Mouse (Mus musculus): Measurements from ENCODE around the gene Kifc3. TPM values are rescaled to one million over a fixed set of nuclear protein-coding genes. Genes with fewer than 3 reads are reported as not detected.
"Not testable (repeated sequence)": the region's sequence is repeated elsewhere in the genome, so short reads cannot be mapped to it uniquely, and the experiment has no call there.

Gene Kifc3
- total RNA-seq, 2 experiments from 2014 or later = 80.0 to 89.0 TPM

DNA sequence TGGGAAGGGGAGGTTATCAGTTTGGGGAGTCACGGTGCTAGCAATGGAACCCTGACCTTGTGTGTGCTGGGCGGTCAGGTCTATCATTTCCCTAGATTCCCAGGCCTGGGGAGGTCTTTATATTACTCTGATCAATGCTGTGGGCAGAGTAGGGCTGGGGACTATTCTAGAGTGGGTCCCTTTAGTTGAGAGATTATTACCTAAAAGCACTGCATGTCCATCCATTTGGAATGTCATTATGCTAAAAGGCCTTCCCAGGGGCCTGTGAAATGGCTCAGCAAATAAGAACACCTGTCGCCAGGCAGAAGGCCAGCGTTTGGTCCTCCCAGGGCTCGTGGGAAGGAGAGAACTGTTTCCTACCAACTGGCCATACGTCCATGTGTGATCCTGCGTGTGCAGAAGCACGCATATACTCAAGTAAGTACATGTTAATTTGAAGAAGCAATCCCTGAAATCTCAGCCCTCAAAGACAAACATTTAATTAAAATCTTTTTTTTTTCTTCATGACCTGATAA, 499 bp downstream of the Kifc3 start:
- DNase-seq = no peak

DNA sequence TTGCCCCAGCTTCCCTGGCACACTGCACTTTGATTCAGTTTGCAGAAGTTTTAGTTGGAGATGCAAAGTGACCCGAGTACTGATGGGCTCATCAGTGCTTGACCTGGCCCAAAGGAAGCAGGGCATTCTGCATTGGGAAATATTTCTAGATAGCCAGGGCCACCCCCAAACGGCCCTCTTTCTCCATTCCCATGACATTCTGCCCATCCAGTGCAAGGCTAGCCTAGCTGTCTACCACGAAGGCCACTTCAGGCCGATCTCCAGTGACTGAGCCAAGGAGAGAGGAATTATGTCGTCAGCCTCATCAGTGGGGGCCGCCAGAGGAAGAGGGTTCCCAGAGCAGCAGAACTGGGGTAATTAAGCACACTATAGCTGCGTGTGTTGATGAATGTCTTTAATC, 1.1 kb downstream of the Kifc3 start:
- DNase-seq = peak; percentile 63

DNA sequence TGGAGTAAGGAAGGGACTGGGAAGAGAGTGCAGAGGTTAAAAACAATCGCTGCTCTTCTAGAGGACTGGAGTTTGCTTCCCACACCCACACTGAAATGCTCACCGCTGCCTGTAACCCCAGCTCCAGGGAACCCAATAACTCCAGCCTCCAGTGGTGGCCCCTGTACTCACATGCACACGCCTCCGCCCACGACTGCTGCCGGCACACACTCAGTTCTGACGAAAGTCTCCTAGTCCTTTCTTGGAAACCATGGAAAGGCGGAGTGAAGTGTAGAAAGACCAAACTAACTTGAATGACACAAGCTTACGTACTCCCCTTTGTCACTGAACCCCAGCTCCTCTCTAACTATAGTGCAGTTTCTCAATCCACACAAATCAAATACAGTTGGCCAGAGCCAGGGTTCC, 2.6 kb downstream of the Kifc3 start:
- peak; percentile 51 for DNase-seq

DNA sequence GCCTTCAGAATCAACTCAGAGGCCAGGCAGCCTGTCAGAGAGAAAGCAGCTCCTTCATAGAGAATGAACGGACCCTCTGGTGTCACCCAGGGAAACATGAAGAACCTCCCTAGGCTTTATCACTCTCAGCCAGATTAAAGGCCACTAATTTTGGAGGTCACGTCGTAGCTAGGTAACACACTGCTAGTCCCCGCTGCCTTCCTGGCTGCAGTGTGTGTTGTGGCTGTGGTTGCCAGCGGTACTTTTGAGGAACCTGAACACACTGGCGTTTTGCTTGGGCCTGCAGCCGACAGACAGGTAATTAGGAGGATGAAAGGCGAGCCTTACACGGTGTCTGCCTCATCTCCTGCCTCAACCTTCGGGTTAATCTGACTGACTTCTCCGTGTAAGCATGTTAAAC, 6.9 kb downstream of the Kifc3 start:
- DNase-seq = peak; percentile 31

DNA sequence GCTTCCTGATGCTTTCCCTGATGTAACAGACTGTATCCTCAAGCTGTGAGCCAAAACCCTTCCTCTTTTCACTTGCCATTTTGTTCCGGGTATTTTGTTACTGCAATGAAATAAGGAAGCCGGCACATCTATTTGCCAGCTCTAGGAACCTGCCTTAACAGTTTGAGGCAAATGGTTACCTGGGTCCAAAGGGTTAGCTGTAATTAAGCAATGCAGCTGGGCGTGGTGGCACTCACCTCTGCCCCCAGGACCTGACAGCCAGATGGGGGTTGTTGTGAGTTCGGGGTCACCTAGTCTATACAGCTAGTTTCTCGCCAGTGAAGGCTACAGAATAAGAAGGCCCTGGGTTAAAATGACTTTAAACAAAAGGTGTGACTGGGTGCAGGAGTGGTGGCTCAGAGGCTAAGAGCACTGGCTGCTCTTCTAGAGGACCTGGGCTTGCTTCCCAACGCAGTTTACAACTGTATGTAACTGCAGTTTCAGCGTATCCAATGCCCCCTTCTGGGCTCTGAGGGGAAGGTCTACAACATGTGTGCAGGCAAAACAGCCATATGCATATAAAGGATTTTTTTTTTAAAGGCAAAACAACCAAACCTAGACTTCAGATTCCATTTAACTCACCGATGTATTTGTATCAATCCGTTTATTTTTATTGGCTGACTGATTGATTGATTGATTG, 11.0 kb downstream of the Kifc3 start:
- no peak for DNase-seq

DNA sequence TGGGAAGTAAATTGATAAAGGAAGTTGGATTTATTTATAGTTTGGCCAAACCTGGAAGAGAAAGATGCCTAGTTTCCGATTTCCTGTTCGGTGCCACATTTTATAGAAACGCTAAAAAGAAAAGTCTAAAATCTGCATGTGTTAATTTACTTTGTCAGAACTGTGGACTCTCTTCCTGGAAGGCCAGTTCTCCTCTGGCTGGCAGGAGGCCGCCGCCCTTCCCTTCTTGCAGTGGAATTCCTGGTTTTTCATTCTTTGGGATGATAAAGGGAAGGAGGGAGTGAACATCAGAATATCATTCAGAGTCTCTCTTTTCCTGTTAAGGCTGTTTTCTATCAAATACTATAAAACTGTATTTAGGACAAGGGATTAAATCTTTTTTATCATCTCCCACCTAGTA, 15.0 kb downstream of the Kifc3 start:
- DNase-seq = no peak

DNA sequence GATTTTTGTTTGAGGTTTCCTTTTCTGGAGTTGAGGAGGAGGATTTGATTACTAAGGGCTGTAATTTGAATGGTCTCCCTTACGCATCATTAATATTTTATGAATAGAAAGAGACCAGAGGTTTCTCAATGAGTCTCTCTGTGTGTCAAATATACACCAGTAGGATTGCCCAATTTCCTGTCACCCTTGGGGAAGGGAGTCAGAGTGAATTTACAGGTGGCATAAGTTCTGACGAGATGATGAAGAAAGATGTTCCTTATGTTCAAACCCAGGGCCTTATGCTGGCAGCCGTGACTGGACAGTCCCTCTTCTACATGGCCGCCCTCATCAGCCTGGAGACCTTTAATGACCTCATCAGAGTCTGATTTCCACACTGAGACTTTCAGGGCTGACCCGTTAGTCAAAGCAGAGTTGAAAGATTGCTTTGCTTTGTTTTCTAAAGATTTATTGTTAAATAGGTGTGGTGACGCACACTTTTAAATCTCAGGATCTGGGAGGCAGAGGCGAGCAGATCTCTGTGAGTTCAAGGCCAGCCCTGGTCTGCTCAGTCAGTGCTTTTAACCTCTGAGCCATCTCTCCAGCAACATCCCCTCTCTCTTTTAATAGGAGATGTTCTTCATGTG, 16.6 kb downstream of the Kifc3 start:
- DNase-seq = no peak

DNA sequence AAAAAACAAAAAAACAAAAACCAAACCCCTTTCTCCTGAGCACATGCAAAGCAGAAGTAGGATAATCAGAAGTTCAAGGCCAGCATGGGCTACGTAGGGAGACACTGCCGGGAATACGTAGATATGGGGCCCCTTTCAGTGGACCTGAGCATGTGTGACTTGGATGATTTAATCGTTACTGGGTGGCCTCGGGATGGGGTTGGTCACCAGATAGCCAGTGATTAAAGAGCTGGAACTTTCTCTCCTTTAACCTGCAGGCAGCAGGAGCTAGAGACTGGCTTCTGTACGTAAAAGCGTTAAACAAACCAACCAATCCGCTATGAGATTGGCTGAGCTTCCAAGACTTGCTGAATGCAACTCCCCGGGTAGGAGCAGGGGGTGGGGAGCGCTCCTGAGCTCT, 17.5 kb downstream of the Kifc3 start:
- DNase-seq = no peak

DNA sequence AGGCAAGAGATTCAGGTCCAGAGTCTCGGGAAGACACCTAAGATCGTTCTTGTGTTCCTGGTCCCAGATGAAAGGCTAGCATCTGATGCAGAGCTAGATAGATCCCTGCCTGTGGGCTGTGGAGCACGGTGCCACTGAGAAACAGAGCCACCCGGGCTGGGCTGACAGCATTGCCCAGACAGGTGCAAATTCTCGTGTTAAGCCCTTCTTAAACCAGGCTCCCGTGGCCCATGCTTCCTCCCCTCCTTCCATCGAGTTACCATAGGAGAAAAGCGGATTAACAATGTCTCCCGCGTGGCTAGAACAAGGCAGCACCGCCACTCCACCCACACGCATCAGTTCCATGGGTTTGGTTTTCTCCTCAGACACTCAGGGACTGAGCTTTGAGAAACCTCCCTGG, 18.4 kb downstream of the Kifc3 start:
- no peak for DNase-seq

DNA sequence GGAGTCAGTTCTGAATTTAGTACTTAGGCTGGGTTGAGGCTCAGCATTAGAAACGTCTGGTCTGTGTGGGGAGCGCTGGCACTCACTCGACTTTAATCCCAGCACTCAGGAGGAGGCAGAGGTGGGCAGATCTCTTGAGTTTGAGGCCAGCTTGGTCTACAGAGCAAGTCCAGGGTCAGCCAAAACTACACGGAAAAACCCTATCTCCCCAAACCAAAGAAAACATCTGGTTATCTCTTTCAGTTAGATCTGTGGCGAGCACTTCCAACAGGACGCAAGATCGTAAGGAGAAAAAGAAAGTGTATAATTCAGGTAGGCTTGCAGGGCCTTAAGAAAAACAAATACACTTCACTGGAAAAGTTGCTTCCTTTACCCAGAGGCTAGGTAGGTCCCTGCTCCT, 20.8 kb downstream of the Kifc3 start:
- no peak for DNase-seq

DNA sequence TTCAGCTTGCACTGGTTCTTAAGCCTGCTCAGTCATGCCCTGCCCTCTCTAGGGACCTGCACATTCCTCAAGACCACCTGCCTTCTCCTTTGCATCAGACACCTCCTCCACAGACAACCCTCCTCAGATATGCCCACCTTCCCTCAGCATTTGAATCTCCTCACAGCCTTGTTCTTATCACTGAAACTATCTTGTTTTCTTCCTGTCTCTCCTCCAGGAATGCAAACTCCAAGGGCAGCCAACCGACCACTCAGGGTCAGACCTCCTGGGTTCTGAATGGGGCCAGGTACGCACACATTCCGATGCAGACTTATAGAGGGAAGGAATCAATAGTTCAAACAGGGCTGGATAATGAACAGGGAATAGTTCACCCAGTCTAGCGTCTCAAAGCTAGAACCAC, 24.4 kb downstream of the Kifc3 start:
- DNase-seq = no peak

DNA sequence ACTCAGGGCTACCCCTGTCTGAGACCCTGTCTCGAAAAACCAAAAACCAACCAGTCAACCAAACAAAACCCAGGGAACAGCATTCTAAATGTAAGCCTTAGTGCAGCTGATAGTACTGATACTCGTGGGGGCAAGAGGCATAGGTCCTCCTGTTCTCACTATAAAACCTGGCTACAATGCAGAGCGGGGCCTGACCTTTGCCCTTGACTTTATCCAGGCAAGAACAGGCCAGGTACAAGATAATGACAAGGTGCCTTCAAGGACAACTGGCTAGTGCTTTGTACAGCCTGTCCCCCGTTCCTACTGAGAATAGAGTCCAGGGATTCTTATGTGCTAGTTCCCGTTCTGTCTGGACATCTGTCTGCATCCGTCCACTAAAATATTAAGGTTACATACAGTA, 25.6 kb downstream of the Kifc3 start:
- DNase-seq = no peak

DNA sequence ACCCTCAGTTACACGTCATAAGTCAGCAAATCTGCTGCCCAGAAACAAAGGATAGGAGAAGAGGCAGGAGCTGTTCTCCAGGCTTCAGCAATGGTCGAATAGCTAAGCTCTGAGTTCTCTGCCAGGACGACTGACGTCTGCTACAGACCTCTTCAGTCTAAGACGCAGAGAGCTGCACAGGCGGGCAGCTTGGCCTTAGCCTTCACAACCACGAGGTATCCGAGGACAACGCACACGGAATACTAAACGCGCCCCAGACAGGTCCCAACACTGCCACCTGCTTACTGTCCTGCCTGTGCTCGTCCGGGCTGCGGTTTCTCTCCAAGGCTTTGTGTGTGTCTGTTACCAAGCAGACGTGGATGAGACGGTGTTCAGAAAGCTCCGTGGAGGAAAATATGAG, 26.8 kb downstream of the Kifc3 start:
- DNase-seq = peak; percentile 42

DNA sequence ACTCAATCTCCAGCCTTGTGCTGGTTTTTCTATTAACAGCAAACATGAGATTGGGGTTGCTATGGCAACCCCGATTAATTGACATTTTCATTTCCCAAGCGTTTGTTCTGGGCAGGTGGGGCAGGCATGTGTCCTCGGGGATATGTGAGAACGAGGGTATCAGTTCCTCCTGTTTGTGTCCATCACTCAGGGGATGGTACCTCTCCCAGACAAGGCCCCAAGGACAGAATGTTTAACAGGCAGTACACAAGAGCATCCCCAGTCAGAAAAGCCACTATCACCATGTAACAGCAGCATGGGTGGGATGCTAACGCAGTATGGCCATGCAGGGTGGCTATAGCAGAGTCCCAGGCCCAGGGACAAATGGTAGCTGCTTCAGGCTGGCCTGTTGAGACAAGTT, 27.3 kb downstream of the Kifc3 start:
- no peak for DNase-seq

DNA sequence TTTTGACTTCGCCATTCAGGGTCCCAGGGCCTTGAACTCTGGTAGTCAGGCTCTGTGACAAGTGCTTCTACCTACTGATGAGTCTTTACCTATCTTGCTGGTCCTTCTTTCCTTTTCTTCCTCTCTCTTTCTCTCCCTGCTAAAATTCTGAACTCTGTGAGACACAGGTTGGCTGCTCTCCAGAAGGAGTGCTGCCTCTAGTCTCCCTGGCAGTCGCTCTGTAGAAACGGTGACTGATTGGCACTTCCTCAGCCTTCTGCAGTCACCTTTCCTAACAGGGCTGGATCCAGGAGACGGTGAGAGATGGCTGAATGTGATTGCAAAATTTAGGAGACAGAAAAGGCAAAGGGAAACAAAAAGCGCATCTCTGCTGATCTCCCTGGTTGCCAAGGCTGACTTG, 30.2 kb downstream of the Kifc3 start:
- no peak for DNase-seq

DNA sequence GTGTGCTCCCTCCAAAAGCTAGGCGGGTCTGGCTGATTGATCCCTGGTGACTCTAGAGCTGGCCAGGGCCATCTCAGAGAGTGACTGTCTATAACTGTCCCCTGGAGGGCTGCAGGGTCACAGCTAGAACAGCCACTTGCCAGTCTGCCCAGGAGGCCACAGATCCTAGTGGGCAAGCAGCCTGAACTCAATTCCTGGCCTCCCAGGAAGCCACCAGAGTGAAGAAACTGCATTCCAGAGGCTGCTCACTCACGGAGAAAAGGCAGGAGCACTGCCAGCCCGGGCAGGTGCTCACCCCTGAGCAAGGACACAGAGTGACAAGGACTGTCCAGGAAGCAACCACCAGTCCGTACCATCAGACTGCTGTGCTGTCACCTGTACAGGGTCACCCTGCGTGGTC, 34.9 kb downstream of the Kifc3 start:
- peak; percentile 53 for DNase-seq

DNA sequence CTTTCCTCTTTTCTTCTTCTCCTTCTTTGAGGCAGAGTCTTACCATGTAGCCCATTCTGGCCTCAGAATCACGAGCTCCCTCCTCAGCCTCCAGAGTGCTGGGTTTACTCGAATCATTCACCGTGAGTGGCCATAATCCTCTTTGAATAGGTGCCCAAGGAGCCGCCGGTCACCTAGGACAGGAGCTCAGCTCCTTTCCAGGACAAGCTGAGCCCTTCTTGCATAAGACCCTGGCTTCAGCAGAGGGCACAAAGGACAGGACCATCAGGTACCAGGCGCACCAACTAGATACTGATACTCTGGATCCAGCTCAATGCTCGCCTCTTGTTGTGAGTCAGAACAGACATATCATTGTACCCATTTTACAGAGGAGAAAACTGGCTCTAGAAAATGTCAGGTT, 36.2 kb downstream of the Kifc3 start:
- no peak for DNase-seq

DNA sequence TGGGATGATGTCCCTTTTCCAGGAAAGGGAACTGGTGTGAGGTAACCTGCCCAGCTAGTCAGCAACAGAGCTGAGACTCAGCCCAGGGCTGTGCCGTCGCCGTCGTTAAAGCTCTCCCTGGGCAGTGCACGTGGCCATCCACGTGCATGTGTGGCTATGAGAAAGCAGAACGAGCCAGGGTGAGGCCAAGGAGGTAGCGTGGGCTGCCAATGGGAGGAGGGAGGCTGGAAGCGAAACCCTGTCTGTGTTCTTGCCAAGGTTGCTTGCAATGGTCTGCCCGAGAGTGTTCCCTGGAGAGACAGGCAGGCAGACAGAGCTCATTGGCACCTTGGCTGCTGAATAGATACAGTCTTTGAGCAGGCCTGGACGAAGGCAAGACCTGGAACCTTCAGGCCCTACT, 36.7 kb downstream of the Kifc3 start:
- DNase-seq = peak; percentile 78

DNA sequence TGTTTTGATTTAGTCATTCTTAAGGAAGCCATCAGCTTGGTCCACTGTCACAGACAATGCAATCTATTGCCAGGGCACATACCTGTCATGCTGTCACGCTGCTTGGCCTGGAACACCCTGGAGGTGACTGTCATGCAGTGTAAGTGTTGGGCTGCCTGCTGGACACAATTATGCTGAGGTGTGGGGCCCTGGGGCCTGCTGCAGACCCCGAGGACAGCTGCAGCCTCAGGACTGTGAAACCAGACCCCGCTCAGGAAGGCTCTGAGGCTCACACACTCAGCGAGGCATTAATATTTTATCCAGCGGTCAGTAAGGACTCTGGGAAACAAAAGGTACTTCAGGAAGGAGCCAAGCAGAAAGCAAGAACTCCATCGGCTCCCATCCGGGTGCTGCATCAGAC, 38.1 kb downstream of the Kifc3 start:
- no peak for DNase-seq

DNA sequence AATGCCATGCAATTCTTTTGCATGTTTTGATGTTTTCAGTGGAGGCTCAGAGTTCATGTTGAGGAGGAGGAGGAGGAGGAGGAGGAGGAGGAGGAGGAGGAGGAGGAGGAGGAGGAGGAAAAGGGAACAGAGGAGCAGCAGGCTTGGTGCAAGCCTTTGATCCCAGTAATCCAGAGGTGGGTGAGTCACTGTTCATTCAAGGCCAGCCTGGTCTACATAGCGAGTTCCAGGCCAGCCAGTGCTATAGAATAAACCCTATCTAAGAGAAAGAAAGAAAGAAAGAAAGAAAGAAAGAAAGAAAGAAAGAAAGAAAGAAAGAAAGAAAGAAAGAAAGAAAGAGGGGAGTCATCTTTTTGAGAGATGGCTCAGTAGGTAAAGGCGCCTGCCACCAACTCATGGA, 38.6 kb downstream of the Kifc3 start:
- DNase-seq = not testable (repeated sequence)

DNA sequence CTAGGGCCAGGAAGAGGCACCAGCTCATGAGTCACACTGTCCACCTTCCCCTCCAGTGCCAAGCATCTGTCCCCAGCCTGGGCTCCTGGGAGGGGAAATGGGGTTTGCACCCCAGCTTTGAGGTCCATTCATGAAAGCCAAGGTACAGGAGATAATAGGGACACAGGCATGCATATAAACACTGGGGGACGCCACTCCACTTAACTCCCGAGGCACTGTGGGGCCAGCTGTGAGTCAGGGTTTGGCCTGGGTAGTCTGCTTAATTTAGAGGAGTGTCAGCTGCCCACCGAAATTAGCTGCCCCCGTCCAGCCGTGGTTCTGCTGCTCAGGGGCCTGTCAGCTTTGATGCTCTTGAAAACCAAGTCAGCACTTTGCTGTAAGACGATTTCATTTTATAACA, 39.8 kb downstream of the Kifc3 start:
- DNase-seq = no peak

DNA sequence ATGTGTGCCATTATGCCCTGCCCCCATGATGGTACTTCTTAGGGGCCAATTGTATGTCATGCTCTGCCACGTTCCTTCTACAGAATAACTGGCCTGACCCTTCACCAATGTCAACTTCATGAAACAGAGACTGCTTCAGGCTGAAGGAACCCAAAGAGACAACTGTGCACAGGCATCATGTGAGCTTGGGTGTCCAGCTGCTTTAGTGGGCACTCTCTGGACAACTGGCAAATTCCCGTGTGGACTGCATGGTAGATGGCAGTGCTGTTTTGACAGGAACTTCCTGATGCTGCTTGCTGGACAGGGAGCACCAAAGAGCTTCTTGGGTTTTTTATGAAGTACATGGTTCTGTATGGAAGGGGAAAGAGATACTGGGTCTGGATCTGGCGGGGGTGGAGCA, 43.3 kb downstream of the Kifc3 start:
- DNase-seq = no peak

DNA sequence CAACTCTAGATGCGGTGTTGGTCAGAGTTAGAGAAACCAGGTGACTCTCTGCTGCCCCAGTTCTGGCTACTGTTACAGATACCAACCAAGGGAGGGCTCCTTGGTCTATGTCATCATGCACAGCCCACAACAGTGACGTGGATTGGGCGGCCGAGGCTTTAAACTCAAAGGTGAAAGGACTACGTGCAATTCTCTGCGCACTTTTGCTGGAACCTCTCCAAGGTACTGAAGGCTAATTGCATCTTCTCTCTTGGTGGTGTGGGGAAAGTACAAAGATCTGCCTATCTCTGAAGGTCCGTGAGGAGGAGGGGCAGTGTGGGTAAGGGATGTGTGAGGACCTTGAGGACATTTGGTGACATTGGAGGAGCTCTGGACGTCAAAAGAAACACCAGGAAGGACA, 44.0 kb downstream of the Kifc3 start:
- DNase-seq = no peak

DNA sequence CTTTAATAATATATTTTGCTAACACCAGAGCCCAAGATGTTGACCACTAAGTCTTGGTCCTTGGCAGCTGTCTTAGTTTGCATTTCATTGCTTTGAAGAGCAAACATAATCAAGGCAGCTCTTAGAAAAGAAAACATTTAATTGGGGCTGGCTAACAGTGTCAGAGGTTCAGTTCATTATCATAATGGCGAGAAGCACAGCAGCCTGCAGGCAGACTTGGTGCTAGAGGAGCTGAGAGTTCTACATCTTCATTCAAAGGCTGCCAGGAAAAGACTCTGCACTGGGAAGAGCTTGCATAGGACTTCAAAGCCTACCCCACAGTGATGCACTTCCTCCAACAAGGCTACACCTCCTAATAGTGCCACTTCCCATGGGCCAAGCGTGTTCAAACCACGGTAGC, 45.5 kb downstream of the Kifc3 start:
- DNase-seq = no peak

Measured in adrenal gland, postnatal 10 days (tissue).